Mouse (Mus musculus): ENCODE results near the gene Tbx21.

Tbx21 gene

GRCm38 (mm10) chr11:97083401-97084140 is 31.6 kb downstream of the Tbx21 start:
- no peak for DNase-seq (ENCODE audit: low spot score in 2 of 2)

GRCm38 (mm10) chr11:97082977-97083376 is 32.2 kb downstream of the Tbx21 start:
- no peak for DNase-seq (ENCODE audit: low spot score in 2 of 2)

- no peak for DNase-seq (ENCODE audit: low spot score in 2 of 2)
Measured at GRCm38 (mm10) chr11:97080291-97080690, 34.8 kb downstream of the Tbx21 start.

- no peak for DNase-seq (ENCODE audit: low spot score in 2 of 2)
Measured at GRCm38 (mm10) chr11:97078751-97079150, 36.4 kb downstream of the Tbx21 start.

GRCm38 (mm10) chr11:97074235-97074634 is 40.9 kb downstream of the Tbx21 start:
- DNase-seq (ENCODE audit: low spot score in 2 of 2): no peak

GRCm38 (mm10) chr11:97072533-97072932 is 42.6 kb downstream of the Tbx21 start:
- DNase-seq (ENCODE audit: low spot score in 2 of 2): peak in 1 of 2 experiments; percentile 59

- no peak for DNase-seq (ENCODE audit: low spot score in 2 of 2)
Measured at GRCm38 (mm10) chr11:97071129-97071528, 44.0 kb downstream of the Tbx21 start.

- no peak for DNase-seq (ENCODE audit: low spot score in 2 of 2)
Measured at GRCm38 (mm10) chr11:97069770-97070169, 45.4 kb downstream of the Tbx21 start.

GRCm38 (mm10) chr11:97069333-97069732 is 45.8 kb downstream of the Tbx21 start:
- DNase-seq (ENCODE audit: low spot score in 2 of 2): peak in 1 of 2 experiments; percentile 47

GRCm38 (mm10) chr11:97066656-97067360 is 48.3 kb downstream of the Tbx21 start:
- DNase-seq (ENCODE audit: low spot score in 2 of 2): no peak

- DNase-seq (ENCODE audit: low spot score in 2 of 2): no peak
Measured at GRCm38 (mm10) chr11:97065538-97066295, 49.4 kb downstream of the Tbx21 start.

GRCm38 (mm10) chr11:97063921-97064295 is 51.2 kb downstream of the Tbx21 start:
- no peak for DNase-seq (ENCODE audit: low spot score in 2 of 2)

GRCm38 (mm10) chr11:97063274-97063920 is 51.7 kb downstream of the Tbx21 start:
- DNase-seq (ENCODE audit: low spot score in 2 of 2): no peak

- DNase-seq (ENCODE audit: low spot score in 2 of 2): no peak
Measured at GRCm38 (mm10) chr11:97052219-97052646, 62.9 kb downstream of the Tbx21 start.

GRCm38 (mm10) chr11:97050944-97051586 is 64.1 kb downstream of the Tbx21 start:
- peak in 1 of 2 experiments; percentile 26 for DNase-seq (ENCODE audit: low spot score in 2 of 2)

- peak; percentile 68 to 72 for DNase-seq (ENCODE audit: low spot score in 2 of 2)
Measured at GRCm38 (mm10) chr11:97050216-97050943, 64.8 kb downstream of the Tbx21 start, which contains the start of gene Osbpl7. Osbpl7 (plus strand) TSS chr11:97050628.

GRCm38 (mm10) chr11:97049492-97050085 is 65.5 kb downstream of the Tbx21 start:
- DNase-seq (ENCODE audit: low spot score in 2 of 2): no peak

- DNase-seq (ENCODE audit: low spot score in 2 of 2): no peak
Measured at GRCm38 (mm10) chr11:97048090-97048650, 67.0 kb downstream of the Tbx21 start.

Measured in cerebellum, postnatal 4 days (tissue).